Mouse (Mus musculus) G1E (cell line): ENCODE results near the gene Mpped2.

Experiments
- CTCF ChIP-seq: IDR thresholded peaks from 2 replicates; pipeline ENCODE4 v1.5.1; 2012; ENCODE audit warnings: low read depth, low read length, inconsistent platforms, mixed read lengths
- GATA1 ChIP-seq: IDR thresholded peaks from 2 replicates; pipeline ENCODE4 v1.6.1; 2012; ENCODE audit warnings: borderline replicate concordance, low read length, inconsistent platforms, mixed read lengths
- GATA2 ChIP-seq: IDR thresholded peaks from 2 replicates; pipeline ENCODE4 v1.6.1; 2012; ENCODE audit warnings: low read depth, low read length, inconsistent platforms, borderline replicate concordance
- POLR2AphosphoS5 ChIP-seq: IDR thresholded peaks from 2 replicates; pipeline ENCODE4 v1.6.1; 2012; ENCODE audit warnings: low read depth, low read length, inconsistent platforms; ENCODE audit not compliant: insufficient replicate concordance
- TAL1 ChIP-seq: conservative IDR thresholded peaks from 2 replicates; pipeline ENCODE4 v1.6.1; 2012; ENCODE audit warnings: low read depth, low read length, inconsistent platforms, mixed read lengths

DNA sequence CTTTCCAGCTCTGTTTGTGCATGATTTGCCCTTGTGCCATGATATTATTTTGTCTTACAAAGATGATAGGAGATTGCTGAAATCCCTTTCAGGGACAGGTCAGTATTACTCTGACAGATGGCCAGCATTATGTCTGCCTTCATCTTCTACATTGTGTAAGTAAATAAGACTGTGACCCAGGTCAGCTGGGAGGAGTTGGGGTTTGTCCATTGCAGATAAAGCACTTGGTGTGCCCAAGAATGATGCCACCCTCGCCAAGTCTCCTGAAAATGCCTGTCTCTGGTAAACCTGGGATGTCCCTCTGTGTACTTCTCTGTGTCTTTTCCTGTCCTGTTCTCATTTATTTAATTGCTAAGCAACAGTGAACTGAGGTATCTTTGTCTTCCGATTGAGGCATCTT lies 177.8 kb downstream of the Mpped2 start:
- TF ChIP-seq TAL1 (no peak), CTCF (no peak), GATA1 (no peak), POLR2AphosphoS5 (no peak), GATA2 (no peak)
